Mouse (Mus musculus) liver, postnatal 0 days (tissue): ENCODE measurements around the gene Pcsk7.

Experiments used
- CTCF ChIP-seq: sonication (generic); IDR thresholded peaks from 2 replicates; pipeline ENCODE4 v1.5.1; 2016; ENCODE audit warnings: antibody characterized with exemption, low read depth
- EP300 ChIP-seq: IDR thresholded peaks from 2 replicates; pipeline ENCODE4 v1.6.1; 2016; ENCODE audit warnings: antibody characterized with exemption, low read depth, mild to moderate bottlenecking

DNA sequence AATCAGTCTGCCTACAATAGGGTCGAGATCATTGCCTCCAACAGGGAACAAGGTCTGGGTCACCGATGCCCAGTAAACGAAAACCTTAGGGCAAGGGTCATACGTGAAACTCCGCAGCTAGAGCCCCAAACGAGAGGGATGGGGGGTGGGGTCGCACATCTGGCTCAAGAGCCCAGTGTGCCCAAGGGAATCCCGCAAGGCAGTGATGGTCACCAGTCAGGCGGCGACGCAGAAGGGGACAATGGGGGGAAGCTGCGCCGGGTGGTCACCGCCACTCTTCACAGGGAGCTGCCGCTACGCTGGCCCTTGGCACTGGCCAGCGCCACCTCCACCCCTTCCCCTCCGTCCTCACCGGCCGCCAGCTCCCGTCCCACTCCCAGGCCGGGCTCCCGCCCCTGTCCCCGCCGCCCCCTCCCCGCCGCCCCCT is 473 bp upstream of the Pcsk7 start:
- TF ChIP-seq EP300 (no peak), CTCF (no peak)
